Mouse (Mus musculus) megakaryocyte-erythroid progenitor cell, adult 5 weeks (primary cell): Measurements from ENCODE around the gene Dda1. TPM values are rescaled to one million over a fixed set of nuclear protein-coding genes. Genes with fewer than 3 reads are reported as not detected.

Source experiments
- polyA plus RNA-seq: library from polyadenylated mRNA; stranded (reverse); fragments of >175 nt; gene quantifications from 2 replicates; pipeline ENCODE4 v1.2.3, GENCODE M21; 2012

The Dda1 gene
- polyA plus RNA-seq, result 224 and 225 TPM in 2 replicates

GRCm38 (mm10) chr8:71468916-71469315, at the start of gene Dda1:
Gene Dda1 (plus strand): TSS chr8:71469199.

DNA sequence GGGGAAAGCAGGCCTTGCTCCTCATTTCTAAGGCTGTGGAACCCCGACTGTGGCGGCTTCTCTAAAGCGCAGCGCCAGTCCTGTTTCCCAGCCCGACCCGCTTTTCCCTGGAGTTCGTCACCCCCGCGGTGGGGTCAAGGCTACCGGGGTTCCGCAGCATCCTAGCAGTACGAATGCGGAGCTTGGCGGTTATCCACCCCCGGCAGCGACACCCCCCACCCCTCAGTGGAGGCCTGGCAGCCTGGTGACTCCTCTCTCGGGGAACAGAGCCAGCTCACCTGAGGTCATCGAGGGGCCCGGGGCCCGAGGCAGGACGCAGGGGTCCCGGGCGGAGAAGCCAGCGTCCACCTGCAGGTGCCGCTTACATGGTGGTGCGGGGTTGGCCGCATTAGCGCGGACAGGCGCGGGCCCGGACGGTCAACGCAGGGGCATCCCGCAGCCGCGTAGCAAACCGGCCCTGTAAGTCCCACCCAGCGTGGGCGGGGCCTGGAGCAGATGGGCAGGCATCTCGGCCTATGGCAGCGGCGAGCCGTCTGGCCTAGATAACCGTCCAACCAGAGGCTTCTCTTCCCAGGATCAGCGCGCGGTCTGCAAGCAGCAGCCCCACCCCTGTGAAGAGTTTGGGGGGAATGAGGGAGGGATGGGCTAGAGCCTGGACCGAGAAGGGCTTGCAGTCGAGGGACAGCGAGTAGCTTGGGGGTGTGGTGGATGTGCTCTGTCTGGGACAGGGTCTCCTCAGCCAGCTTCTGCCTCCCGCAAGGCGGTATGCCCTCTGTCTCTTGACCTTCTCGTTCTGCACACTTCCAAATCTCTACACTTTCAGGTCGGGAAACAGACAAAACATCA, 5.6 kb upstream of the Dda1 start, which contains the start of gene Abhd8:
Gene Abhd8 (minus strand): TSS at position 468 of the 846 bp plus-strand sequence.

DNA sequence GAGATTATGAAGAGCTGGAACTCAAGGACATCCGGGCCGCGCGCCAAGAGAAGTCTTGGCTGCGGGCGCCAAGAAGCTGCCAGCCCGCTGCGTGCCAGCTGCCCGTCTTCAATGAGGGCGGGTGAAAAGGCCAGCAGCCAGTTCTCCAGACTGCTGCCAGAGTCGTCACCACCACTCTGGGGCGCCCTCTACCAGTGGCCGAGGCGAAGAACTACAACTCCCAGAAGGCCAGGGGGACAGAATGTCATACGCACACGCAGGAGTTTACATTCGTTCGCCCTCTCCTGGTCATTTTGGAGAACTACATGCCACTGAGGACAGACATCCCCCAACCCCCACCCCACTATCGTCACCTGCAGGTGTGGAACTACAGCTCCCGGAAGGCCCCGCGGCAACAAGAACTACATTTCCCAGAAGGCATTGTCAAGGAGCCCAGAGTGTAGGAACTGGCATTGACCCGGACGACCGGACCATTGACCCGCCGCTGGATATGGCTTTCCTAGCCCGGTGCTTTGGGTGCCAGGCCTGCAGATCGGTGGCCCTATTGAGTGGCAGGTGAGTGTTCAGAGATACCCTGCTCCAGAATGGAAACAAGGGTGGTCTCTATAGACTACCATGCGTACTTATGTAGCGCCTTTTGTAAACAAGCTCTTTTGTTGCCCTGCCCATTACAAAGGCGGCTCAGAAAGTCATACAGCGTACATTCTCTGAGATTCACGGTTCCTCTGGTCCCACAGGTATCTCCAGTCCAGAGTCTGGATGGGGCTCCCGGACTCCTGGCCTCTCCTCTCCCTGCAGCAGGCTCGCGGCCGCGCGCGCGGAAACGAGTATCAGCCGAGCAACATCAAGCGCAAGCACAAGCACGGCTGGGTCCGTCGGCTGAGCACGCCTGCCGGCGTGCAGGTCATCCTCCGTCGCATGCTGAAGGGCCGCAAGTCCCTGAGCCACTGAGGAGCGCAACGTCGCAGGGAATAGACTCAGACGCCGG, 4.2 kb upstream of the Dda1 start, which contains the start of gene Mrpl34:
Gene Mrpl34 (plus strand): TSS at position 447 of the 988 bp plus-strand sequence.

DNA sequence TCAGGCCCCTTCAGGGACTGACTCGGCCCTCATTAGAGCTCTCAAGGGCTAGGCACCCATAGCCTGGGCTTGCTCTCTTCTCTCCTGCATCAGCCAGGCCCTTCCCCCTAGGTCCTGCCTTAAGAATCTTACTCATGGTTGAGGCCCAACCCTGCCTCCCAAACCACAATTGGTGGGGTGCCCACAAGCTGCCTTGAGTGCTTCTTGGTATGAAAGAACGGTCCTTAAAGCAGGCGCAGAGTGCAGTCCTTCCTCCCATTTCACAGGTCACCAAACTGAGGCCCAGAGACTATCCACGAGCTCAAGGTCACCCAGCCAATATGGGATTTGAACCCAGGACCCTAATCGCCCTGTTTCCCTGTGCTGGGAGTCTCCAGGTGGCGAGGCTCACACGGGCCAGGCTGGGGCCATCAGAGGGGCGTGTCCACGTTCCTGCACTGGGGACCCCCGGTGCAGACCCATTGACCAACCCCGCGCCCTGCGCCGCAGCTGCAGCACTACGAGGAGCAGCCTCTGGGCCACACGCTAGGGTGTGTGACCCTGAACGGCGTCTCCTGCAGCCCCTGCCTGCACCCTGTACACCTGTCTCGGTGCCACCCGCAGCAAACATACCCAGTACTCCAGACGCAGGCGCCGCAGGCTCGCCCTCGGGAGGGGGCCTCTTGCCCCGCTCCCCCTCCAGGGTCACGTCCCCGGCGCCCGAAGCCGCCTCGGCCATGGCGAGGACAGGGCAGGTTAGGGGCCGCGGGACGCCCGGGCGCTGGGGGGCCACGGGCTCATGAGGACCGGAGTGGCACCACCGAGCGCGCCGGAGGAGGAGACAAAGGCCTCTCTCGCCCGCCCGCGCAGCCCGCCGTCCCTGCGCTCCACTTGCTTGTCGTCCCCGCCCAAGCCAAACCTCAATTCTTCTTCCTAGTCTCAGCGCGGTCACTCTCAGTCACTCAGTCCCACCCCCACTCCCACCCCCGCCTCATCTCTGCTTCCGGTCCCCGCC, 16.4 kb downstream of the Dda1 start, which contains the start of gene Ano8:
Gene Ano8 (minus strand): TSS at position 822 of the 994 bp plus-strand sequence.

GRCm38 (mm10) chr8:71487691-71488445, 18.9 kb downstream of the Dda1 start, which contains the start of gene Gtpbp3:
Gene Gtpbp3 (plus strand): TSS chr8:71488103.

GRCm38 (mm10) chr8:71511644-71512043, 42.6 kb downstream of the Dda1 start, which contains the start of gene Plvap:
Gene Plvap (minus strand): TSS chr8:71511752.

GRCm38 (mm10) chr8:71525226-71526050, 56.4 kb downstream of the Dda1 start, which contains the start of gene Ccdc194:
Gene Ccdc194 (minus strand): TSS chr8:71525711.

Other genes starting within 250 kb of the Dda1 start
- 57.8 and 74.5 TPM in 2 replicates for gene Myo9b, start 196.5 kb upstream of the Dda1 start, polyA plus RNA-seq
- gene Haus8, start 196.3 kb upstream of the Dda1 start, polyA plus RNA-seq, result 27.3 and 32.7 TPM in 2 replicates
- gene Use1, start 102.4 kb upstream of the Dda1 start, polyA plus RNA-seq, result 291 and 315 TPM in 2 replicates
- gene Ocel1, start 97.9 kb upstream of the Dda1 start, polyA plus RNA-seq, result 24.1 and 32.7 TPM in 2 replicates
- gene Nr2f6, start 87.2 kb upstream of the Dda1 start, polyA plus RNA-seq, result 25.0 and 27.3 TPM in 2 replicates
- gene Ushbp1, start 73.4 kb upstream of the Dda1 start, polyA plus RNA-seq, result not detected in 2 replicates
- gene Babam1, start 72.3 kb upstream of the Dda1 start, polyA plus RNA-seq, result 134 and 147 TPM in 2 replicates
- gene Ankle1, start 63.2 kb upstream of the Dda1 start, polyA plus RNA-seq, result 25.9 and 26.0 TPM in 2 replicates
- gene Abhd8, start 5.5 kb upstream of the Dda1 start, polyA plus RNA-seq, result 39.6 and 48.5 TPM in 2 replicates
- 195 and 205 TPM in 2 replicates for gene Mrpl34, start 4.2 kb upstream of the Dda1 start, polyA plus RNA-seq
- 10.6 and 17.2 TPM in 2 replicates for gene Ano8, start 16.8 kb downstream of the Dda1 start, polyA plus RNA-seq
- gene Gtpbp3, start 18.9 kb downstream of the Dda1 start, polyA plus RNA-seq, result 34.8 and 36.4 TPM in 2 replicates
- gene Plvap, start 42.6 kb downstream of the Dda1 start, polyA plus RNA-seq, result 12.9 and 16.5 TPM in 2 replicates
- not detected in 2 replicates for gene Ccdc194, start 56.5 kb downstream of the Dda1 start, polyA plus RNA-seq
- 250 and 257 TPM in 2 replicates for gene Bst2, start 68.3 kb downstream of the Dda1 start, polyA plus RNA-seq
- 174 and 201 TPM in 2 replicates for gene Mvb12a, start 73.7 kb downstream of the Dda1 start, polyA plus RNA-seq
- 0.32 and 0.37 TPM in 2 replicates for gene Tmem221, start 89.7 kb downstream of the Dda1 start, polyA plus RNA-seq
- gene Nxnl1, start 97.4 kb downstream of the Dda1 start, polyA plus RNA-seq, result not detected in 2 replicates
- 12.6 and 18.3 TPM in 2 replicates for gene Slc27a1, start 99.7 kb downstream of the Dda1 start, polyA plus RNA-seq
- 408 and 426 TPM in 2 replicates for gene Pgls, start 123.0 kb downstream of the Dda1 start, polyA plus RNA-seq
- 14.0 and 18.2 TPM in 2 replicates for gene Fam129c, start 128.4 kb downstream of the Dda1 start, polyA plus RNA-seq
- gene Colgalt1, start 141.8 kb downstream of the Dda1 start, polyA plus RNA-seq, result 59.2 and 64.3 TPM in 2 replicates
- gene Unc13a, start 202.6 kb downstream of the Dda1 start, polyA plus RNA-seq, result 0.64 and 1.7 TPM in 2 replicates
- gene Jak3, start 207.1 kb downstream of the Dda1 start, polyA plus RNA-seq, result 93.6 and 114 TPM in 2 replicates
- 49.6 and 68.7 TPM in 2 replicates for gene Insl3, start 220.0 kb downstream of the Dda1 start, polyA plus RNA-seq
- 0.76 and 1.4 TPM in 2 replicates for gene B3gnt3, start 232.6 kb downstream of the Dda1 start, polyA plus RNA-seq